Mouse (Mus musculus) embryonic fibroblast, embryonic 13.5 days (primary cell): ENCODE measurements around the gene Cd83. TPM values are rescaled to one million over a fixed set of nuclear protein-coding genes. Genes with fewer than 3 reads are reported as not detected.

ENCODE experiments used
- H3K27ac ChIP-seq: 2 replicates; pipeline ENCODE4 v1.5.1; 2012; ENCODE audit warnings: low read length, control low read depth, inconsistent platforms; ENCODE audit not compliant: insufficient read depth
- H3K4me1 ChIP-seq: 2 replicates; pipeline ENCODE4 v1.6.1; 2011; ENCODE audit warnings: low read length; ENCODE audit not compliant: control insufficient read depth, insufficient read depth
- H3K4me3 ChIP-seq: 2 replicates; pipeline ENCODE4 v1.5.1; 2011; ENCODE audit warnings: mild to moderate bottlenecking, control low read depth, low read length; ENCODE audit not compliant: insufficient read depth
- CTCF ChIP-seq: IDR thresholded peaks from 2 replicates; pipeline ENCODE4 v1.5.1; 2011; ENCODE audit warnings: mild to moderate bottlenecking, control low read depth, low read length, moderate library complexity, borderline replicate concordance; ENCODE audit not compliant: insufficient read depth
- POLR2A ChIP-seq: IDR thresholded peaks from 2 replicates; pipeline ENCODE4 v1.6.1; 2011; ENCODE audit warnings: low read depth, mild to moderate bottlenecking, control low read depth, low read length, moderate library complexity
- polyA plus RNA-seq: library from polyadenylated mRNA; stranded (reverse); fragments of >200 nt; gene quantifications from 2 replicates; pipeline ENCODE4 v1.2.4, GENCODE M21; 2011; ENCODE audit warnings: low read depth; ENCODE audit not compliant: missing spikeins, insufficient read length

Gene Cd83
- 0.25 TPM in 1 of 2 replicates, not detected in the other for polyA plus RNA-seq

DNA sequence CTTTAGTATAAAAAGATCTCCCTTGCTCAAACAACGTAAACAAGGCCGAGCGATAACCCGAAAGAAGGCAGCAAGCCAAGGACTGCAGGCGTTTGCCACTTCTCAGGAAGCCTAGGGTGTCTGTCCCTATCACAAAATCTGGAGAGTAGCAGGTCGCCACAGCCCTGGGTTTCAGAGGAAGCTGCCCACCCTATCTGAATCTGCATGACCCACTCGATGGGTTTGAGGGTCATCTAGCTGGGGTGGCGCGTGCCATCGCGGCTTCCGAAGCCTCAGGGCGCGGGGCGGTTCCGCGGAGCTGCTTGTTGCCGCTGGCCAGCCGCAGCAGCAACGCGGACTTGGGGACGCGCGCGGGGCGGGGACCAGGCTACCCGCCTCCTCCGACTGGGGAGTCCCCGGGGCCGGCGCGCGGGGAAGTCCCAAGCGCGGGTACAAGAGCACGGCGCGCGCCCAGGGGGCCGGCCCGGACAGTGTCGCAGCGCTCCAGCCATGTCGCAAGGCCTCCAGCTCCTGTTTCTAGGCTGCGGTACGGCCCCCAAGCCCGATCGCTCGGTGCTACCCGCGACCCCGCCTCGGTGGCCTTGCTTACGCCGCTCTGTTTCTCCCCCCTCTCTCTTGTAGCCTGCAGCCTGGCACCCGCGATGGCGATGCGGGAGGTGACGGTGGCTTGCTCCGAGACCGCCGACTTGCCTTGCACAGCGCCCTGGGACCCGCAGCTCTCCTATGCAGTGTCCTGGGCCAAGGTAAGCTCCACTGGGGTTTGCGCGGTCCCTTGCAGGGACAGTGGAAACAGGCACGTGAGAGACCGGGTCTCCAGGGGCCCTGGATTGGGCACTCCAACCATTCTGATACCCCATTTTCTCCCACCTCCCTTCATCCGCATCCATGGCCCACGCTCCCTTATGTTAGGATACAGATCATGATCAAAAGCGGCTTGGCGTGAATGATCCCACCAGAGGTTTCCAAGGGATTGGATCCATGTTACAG is at the start of gene Cd83:
TSS of gene Cd83 (plus strand) at position 51 of the 987 bp plus-strand sequence.
- Histone ChIP-seq H3K4me3 (peak within 1 kb of the TSS; percentile 44), H3K27ac (no peak within 1 kb of the TSS), H3K4me1 (no peaks in the 10 kb centered on the region)
- TF ChIP-seq POLR2A (no peak), CTCF (no peak)

DNA sequence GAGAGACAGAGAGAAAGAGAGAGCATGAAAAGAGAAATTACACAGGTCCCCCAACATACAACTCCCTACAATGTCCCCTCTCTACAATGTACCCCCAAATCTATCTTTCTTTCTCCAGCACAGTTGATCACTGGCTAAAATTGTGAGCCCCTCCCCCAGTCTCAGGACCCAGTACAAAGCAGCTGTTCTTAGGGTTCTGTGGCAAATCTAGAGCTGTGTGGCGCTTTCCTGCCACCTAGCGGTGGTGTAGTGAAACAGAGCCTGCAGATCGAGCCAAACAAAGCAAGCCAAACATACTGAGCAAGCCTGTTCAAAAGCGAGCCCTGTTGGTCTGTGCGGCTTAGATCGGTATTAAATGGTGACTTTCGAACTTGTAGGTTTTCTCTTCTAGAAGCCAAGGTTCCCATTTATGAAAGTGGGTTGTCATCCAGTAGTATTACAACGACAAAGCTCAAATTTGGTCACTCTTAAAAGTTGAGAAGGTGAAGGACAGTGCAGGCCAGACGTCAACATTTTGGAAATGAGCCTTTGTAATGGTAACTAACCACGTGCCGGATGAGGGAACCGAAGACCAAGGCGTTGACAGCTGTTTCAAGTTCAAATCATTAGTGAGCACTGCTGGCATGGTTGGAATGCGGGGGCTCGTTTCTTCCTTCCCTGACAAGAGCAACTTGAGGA is 44.8 kb upstream of the Cd83 start:
- TF ChIP-seq POLR2A = no peak
- TF ChIP-seq CTCF = peak; percentile 73; the same call in 1 of the 2 replicates
- no peaks in the 10 kb centered on the region for H3K4me1 ChIP-seq
- H3K4me3 ChIP-seq = no peak overlapping the region
- H3K27ac ChIP-seq = no peak overlapping the region

DNA sequence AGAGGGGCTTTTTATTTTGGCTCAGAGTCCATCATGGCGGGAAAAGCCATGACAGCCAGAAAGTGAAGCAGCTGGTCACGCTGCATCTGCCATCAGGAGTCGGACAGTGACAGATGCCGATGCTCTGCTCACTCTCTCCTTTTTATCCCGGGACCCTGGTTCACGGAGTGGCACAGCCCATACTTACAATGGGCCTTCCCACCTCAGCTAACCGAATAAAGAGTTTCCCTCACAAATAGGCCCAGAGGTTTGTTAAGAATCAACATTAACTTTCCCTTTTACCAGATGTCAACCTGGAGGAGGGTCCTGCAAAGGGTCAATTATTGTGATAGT is 44.3 kb upstream of the Cd83 start:
- TF ChIP-seq POLR2A (no peak), CTCF (no peak)
- Histone ChIP-seq H3K4me1 (no peaks in the 10 kb centered on the region), H3K4me3 (no peak overlapping the region), H3K27ac (no peak overlapping the region)

DNA sequence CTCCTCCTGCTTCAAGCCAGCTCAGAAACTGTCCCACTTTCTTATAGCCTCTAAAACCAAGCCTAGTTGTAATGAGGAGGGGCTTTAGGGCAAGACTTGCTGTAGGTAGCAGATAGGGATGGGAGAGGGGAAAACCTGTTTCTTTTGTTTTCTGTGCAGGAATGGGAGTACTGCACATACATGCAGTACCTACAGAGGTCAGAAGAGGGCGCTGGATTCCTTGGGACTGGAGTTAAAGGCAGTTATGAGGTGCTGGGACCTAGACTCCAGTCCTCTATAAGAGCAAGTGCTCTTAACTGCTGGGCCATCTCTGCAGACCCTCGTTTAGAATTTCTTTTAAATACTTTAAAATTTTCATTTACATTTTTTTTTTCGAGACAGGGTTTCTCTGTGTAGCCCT is 41.9 kb upstream of the Cd83 start:
- TF ChIP-seq POLR2A (no peak), CTCF (no peak)

DNA sequence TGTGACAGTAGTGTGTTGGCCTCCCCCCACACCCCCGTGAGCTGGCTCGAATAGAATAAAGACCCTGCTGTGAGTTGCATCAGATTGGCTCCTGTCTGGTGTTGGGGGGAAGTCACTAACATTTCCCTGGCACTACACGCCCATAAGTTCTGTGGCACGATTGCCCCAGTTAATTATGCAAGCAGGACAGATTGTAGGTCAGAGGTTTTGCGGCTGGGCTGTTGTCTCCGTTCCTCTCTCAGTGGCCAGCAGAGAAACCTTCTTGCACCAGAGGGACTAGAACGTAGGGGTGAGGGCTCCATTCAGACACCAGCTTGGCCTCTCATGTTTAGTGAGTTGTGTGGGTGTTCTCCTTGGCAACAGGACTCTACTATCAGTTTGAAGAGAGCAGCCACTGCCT is 40.3 kb upstream of the Cd83 start:
- no peaks in the 10 kb centered on the region for H3K4me1 ChIP-seq
- H3K4me3 ChIP-seq = no peak overlapping the region
- TF ChIP-seq POLR2A (no peak), CTCF (no peak)
- H3K27ac ChIP-seq = no peak overlapping the region

More for the DNA sequence above, 41.9 kb upstream of the Cd83 start:
- no peak overlapping the region for H3K27ac ChIP-seq
- no peaks in the 10 kb centered on the region for H3K4me1 ChIP-seq
- H3K4me3 ChIP-seq = no peak overlapping the region

- TF ChIP-seq CTCF (no peak), POLR2A (no peak)
- Histone ChIP-seq H3K27ac (no peak overlapping the region), H3K4me3 (no peak overlapping the region), H3K4me1 (no peaks in the 10 kb centered on the region)
Observed at GRCm38 (mm10) chr13:43750301-43750700, 34.3 kb upstream of the Cd83 start.

- no peaks in the 10 kb centered on the region for H3K4me1 ChIP-seq
- TF ChIP-seq POLR2A = no peak
- TF ChIP-seq CTCF = no peak
- no peak overlapping the region for H3K27ac ChIP-seq
- H3K4me3 ChIP-seq = no peak overlapping the region
Observed at GRCm38 (mm10) chr13:43750966-43751365, 33.6 kb upstream of the Cd83 start.

DNA sequence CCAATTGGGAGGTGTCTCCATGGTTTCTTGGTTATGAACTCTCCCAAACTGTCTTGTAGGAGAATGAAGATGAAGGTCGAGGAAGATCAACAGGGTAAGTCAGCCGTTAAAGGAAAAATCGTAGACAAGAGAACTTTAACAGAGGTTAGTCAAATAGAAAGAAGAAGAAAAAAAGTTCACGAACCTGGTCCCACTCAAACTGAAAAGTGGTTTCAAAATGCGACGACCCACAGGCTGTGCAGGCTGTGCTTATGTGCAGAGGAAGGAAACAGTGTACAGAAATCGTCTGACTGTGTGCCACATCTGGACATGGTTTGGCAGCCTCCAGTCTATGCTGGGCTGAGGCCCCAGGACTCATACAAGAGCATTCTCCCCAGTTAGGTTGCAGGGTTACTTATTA is 32.2 kb upstream of the Cd83 start:
- no peaks in the 10 kb centered on the region for H3K4me1 ChIP-seq
- no peak overlapping the region for H3K4me3 ChIP-seq
- H3K27ac ChIP-seq = no peak overlapping the region
- TF ChIP-seq CTCF = no peak
- TF ChIP-seq POLR2A = no peak

- no peak overlapping the region for H3K27ac ChIP-seq
- no peaks in the 10 kb centered on the region for H3K4me1 ChIP-seq
- no peak for TF ChIP-seq CTCF
- no peak for TF ChIP-seq POLR2A
- no peak overlapping the region for H3K4me3 ChIP-seq
Observed at GRCm38 (mm10) chr13:43753652-43754051, 30.9 kb upstream of the Cd83 start.

- Histone ChIP-seq H3K27ac (no peak overlapping the region), H3K4me1 (no peaks in the 10 kb centered on the region), H3K4me3 (no peak overlapping the region)
- TF ChIP-seq POLR2A (no peak), CTCF (no peak)
Observed at GRCm38 (mm10) chr13:43754455-43755128, 30.0 kb upstream of the Cd83 start.
